Mouse (Mus musculus) adrenal gland, adult (tissue): Measurements from ENCODE around the gene Rhox7a.
"Not testable (repeated sequence)": the region's sequence is repeated elsewhere in the genome, so short reads cannot be mapped to it uniquely, and the experiment has no call there.

Experiments
- DNase-seq, 2 experiments: peaks; one replicate each; pipeline ENCODE4 v3.0.0; 2022 to 2023; ENCODE audit warnings: low spot score in 1 of 2; ENCODE audit not compliant: inconsistent age in 2 of 2

The Rhox7a gene

GRCm38 (mm10) chrX:37831386-37831785, at the start of gene Rhox7a:
Gene Rhox7a, plus strand, starts transcription at chrX:37831686.
- DNase-seq: not testable (repeated sequence)

- no peak for DNase-seq
Observed at GRCm38 (mm10) chrX:37807286-37808080, 24.0 kb upstream of the Rhox7a start.

GRCm38 (mm10) chrX:37809396-37809795, 22.1 kb upstream of the Rhox7a start:
- no peak for DNase-seq

- DNase-seq: peak; percentile 5 to 61
Observed at GRCm38 (mm10) chrX:37811179-37811578, 20.3 kb upstream of the Rhox7a start.

GRCm38 (mm10) chrX:37815665-37816064, 15.8 kb upstream of the Rhox7a start:
- DNase-seq: no peak

- DNase-seq: not testable (repeated sequence)
Observed at GRCm38 (mm10) chrX:37826610-37827009, 4.9 kb upstream of the Rhox7a start, which contains the start of gene Rhox6. Gene Rhox6, plus strand, starts transcription at chrX:37826910.

GRCm38 (mm10) chrX:37871641-37872040, 40.2 kb downstream of the Rhox7a start:
- no peak for DNase-seq

- DNase-seq: peak in 1 of 2 experiments; percentile 3
Observed at GRCm38 (mm10) chrX:37878844-37879243, 47.4 kb downstream of the Rhox7a start, which contains the start of gene Rhox8. Gene Rhox8, minus strand, starts transcription at chrX:37878944.
